Mouse (Mus musculus) forebrain, embryonic 15.5 days (tissue): ENCODE data around the gene Sgta. TPM values are rescaled to one million over a fixed set of nuclear protein-coding genes. Genes with fewer than 3 reads are reported as not detected.
A peak's percentile ranks its signal among the peaks of the same experiment; 100 is the strongest.

ENCODE experiments used
- ATAC-seq: fragments of 200-750 bp; cut with Nextera tagmentation; replicated peaks from 2 replicates; pipeline ENCODE4 v1.8.0; 2017; ENCODE audit warnings: mild to moderate bottlenecking, moderate TSS enrichment, moderate library complexity
- H3K27ac ChIP-seq: fragments of 300-500 bp; sonication (generic); replicated peaks from 2 replicates; pipeline ENCODE4 v1.5.1; 2015; ENCODE audit warnings: mild to moderate bottlenecking, inconsistent platforms
- H3K27me3 ChIP-seq: fragments of 300-500 bp; sonication (generic); 2 replicates; pipeline ENCODE4 v1.6.1; 2015; ENCODE audit warnings: inconsistent platforms
- H3K36me3 ChIP-seq: fragments of 300-500 bp; sonication (generic); 2 replicates; pipeline ENCODE4 v1.6.1; 2015; ENCODE audit warnings: mild to moderate bottlenecking, inconsistent platforms
- H3K4me1 ChIP-seq: fragments of 300-500 bp; sonication (generic); 2 replicates; pipeline ENCODE4 v1.6.1; 2015; ENCODE audit warnings: inconsistent platforms
- H3K4me2 ChIP-seq: fragments of 300-500 bp; sonication (generic); replicated peaks from 2 replicates; pipeline ENCODE4 v1.6.1; 2015; ENCODE audit warnings: mild to moderate bottlenecking, inconsistent platforms
- H3K4me3 ChIP-seq: fragments of 300-500 bp; sonication (generic); 2 replicates; pipeline ENCODE4 v1.5.1; 2015; ENCODE audit warnings: mild to moderate bottlenecking, inconsistent platforms
- H3K9ac ChIP-seq: fragments of 300-500 bp; sonication (generic); replicated peaks from 2 replicates; pipeline ENCODE4 v1.6.1; 2015; ENCODE audit warnings: mild to moderate bottlenecking, inconsistent platforms
- H3K9me3 ChIP-seq: fragments of 300-500 bp; sonication (generic); 2 replicates; pipeline ENCODE4 v1.6.1; 2016; ENCODE audit warnings: inconsistent platforms
- WGBS: fragments of 180-500 bp; shearing (Covaris S2); methylation state at CpG from one replicate; pipeline ENCODE4 v1.1.7; 2015; ENCODE audit warnings: mixed read lengths; 5-methylcytosine and 5-hydroxymethylcytosine counted together
- polyA plus RNA-seq: library from polyadenylated mRNA; unstranded; fragments of >200 nt; fragmentation: Nextera tagmentation; extraction: Ambion mirVana; gene quantifications from 2 replicates; pipeline ENCODE4 v1.2.1, GENCODE M21; 2015

The Sgta gene
- polyA plus RNA-seq, 1 experiment from 2014 or later = 316 TPM

DNA sequence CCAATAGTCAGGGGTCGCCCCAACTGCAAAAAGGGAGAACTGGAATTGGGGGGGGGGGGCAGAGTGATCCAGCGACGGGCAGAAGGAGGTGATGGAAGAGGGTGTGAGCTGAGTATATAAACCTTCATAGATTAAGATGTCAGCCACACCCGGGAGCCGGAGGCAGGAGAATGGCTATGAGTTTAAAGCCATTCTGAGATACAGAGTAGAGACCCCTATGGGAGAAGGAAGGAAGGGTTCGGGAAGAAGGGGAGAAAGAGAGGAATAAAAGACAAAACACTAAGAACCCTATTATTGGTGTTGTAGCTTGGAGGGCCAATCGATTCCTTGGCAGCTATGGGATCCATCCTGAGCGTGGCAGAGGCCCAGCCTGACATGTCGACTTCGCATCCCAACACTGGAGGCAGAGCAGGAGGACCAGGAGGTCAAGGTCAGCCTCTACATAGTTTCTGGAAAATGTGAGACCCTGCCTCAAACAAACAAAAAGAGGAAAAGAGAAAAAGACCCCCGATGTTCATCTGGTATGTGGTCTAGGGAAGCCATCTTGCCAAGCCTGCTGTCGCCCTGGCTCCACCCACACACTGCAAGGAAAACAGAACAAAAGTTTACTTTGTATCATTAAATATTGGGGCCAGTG is 34.2 kb downstream of the Sgta start, which contains the start of gene Diras1:
TSS of gene Diras1 (minus strand) at position 24 of the 637 bp plus-strand sequence.
- Histone ChIP-seq H3K9ac (peak within 1 kb of the TSS; percentile 78), H3K9me3 (no peaks in the 10 kb centered on the region), H3K27ac (no peak within 1 kb of the TSS), H3K27me3 (0 out of 2 replicates have a peak, but pooled peaks cover 3% of the 10 kb centered on the region), H3K36me3 (peaks cover 5% of the 10 kb centered on the region), H3K4me1 (peaks cover 26% of the 10 kb centered on the region), H3K4me3 (peak within 1 kb of the TSS; percentile 55), H3K4me2 (peak within 1 kb of the TSS; percentile 84)
- 45% methylated on average over 12 of the region's 12 CpGs for WGBS
- ATAC-seq = no peak

DNA sequence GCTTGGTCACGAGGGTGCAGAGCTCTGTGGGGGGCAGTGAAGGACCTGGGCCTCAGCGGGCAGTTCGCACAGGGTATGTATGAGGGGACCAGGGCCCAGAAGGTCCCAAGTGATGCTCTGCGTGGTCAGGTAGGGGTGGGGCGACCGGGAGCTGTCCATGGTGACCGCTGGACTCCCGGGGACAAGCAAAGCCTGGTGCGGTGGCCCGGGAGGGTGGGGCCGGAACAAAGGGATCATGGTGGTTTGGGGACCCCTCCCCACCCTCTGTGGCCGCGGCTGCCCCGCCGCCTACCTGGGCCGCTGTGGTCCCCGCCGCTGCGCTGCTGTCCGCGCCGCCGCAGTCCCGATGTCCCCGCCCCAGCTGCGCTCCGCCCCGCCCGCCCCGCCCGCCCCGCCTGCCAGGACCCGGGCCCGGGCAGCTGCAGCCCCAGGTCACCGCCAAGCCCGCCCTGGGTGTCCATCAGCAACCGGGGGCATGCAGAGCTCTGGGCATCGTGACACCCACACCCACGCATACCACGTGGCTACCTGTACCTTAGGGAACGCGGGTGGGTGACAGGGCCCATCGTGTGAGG is 34.8 kb downstream of the Sgta start:
- H3K27ac ChIP-seq = no peak overlapping the region
- peak overlapping the region; percentile 84 for H3K4me2 ChIP-seq
- H3K9me3 ChIP-seq = no peaks in the 10 kb centered on the region
- 0 out of 2 replicates have a peak, but pooled peaks cover 3% of the 10 kb centered on the region for H3K27me3 ChIP-seq
- peak; percentile 29 for ATAC-seq
- WGBS = under 1% methylated on average over 39 of the region's 43 CpGs
- peak overlapping the region; percentile 55 for H3K4me3 ChIP-seq
- H3K36me3 ChIP-seq = no peaks in the 10 kb centered on the region; the same call in 1 of the 2 replicates
- peaks cover 26% of the 10 kb centered on the region for H3K4me1 ChIP-seq
- peak overlapping the region; percentile 78 for H3K9ac ChIP-seq

DNA sequence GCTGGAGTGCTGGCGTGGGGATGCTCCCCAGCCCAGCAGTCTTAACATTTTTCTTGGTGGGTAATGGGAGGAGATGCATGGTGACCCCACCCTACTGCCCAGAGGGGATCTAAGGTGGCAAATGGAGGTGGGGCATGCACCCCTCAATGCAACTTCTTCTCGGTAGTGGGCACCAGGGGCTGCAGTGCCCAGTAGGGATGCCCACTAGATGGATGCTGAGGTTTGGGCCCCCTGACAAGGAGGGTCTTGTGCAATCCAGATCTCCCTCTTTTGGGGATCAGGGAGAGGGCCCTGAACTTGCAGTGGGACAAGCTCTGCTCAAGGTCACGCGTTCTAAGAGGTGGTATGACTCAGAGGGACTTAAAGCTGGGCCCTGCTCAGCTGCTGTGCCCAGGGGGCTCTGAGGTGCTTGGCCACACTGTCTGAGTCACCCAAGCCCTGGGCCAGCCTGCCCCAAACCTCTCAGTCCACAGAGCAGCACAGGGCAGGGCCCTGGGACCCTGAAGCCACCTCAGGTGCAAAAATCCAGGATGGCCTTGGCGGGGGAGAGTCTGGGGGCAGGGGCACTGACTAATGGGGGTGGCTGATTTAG is 35.5 kb downstream of the Sgta start:
- 71% methylated on average over 5 of the region's 5 CpGs for WGBS
- Histone ChIP-seq H3K27ac (no peak overlapping the region), H3K4me2 (peak overlapping the region; percentile 84), H3K4me3 (peak overlapping the region; percentile 55), H3K36me3 (no peaks in the 10 kb centered on the region), H3K9ac (peak overlapping the region; percentile 78; the same call in 1 of the 2 replicates), H3K4me1 (peaks cover 23% of the 10 kb centered on the region), H3K9me3 (no peaks in the 10 kb centered on the region), H3K27me3 (0 out of 2 replicates have a peak, but pooled peaks cover 3% of the 10 kb centered on the region)
- peak; percentile 14; the same call in 1 of the 2 replicates for ATAC-seq

DNA sequence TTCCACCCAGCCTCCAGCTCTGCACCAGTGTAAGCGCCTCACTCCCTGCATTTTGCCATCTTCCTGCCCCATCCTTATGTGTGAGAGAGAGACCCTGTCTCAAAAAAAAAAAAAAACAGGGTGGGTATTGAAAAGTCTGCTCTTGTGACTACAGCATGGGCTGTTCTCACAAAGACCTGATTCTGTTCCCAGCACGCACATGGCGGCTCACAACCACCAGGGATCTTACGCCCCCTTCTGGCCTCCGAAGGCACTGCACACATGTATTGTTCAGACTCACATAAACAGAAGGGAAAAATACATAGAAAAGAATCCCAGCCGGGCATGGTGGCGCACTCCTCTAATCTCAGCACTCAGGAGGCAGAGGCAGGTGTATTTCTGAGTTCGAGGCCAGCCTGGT is 37.2 kb downstream of the Sgta start:
- 0 out of 2 replicates have a peak, but pooled peaks cover 3% of the 10 kb centered on the region for H3K27me3 ChIP-seq
- H3K9ac ChIP-seq = no peak overlapping the region
- H3K27ac ChIP-seq = no peak overlapping the region
- H3K36me3 ChIP-seq = no peaks in the 10 kb centered on the region
- no peak overlapping the region for H3K4me2 ChIP-seq
- H3K4me1 ChIP-seq = peaks cover 19% of the 10 kb centered on the region
- no peaks in the 10 kb centered on the region for H3K9me3 ChIP-seq
- 67% methylated on average over 8 of the region's 8 CpGs for WGBS
- H3K4me3 ChIP-seq = no peak overlapping the region
- no peak for ATAC-seq

DNA sequence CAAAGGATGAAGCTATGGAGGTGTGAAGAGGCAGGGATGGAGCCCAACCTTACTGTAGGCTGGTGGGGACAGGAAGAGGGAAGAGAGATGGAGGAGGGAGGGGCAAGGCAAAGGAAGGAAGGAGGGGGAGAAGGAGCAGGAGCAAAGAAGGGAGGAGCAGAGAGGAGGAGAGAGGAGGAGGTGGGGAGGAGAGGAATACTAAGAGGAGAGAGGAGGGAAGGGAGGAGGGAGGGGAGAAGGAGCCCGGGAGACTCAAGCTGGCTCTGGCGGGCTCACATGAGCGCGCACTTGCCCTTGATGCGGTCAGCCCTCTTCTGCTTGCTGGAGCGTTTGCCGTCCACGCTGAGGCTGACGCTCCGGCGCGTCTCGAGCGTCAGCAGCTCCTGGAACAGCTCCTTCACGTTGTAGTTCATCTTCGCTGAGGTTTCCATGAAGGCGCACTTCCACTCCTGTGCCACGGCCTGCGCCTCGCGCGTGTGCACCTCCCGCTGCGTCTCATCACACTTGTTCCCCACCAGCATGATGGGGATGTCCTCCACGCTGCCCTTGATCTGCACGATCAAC is 38.4 kb downstream of the Sgta start:
- Histone ChIP-seq H3K27me3 (0 out of 2 replicates have a peak, but pooled peaks cover 3% of the 10 kb centered on the region), H3K36me3 (no peaks in the 10 kb centered on the region), H3K9ac (peak overlapping the region; percentile 13; the same call in 1 of the 2 replicates), H3K27ac (no peak overlapping the region), H3K9me3 (no peaks in the 10 kb centered on the region), H3K4me1 (peaks cover 19% of the 10 kb centered on the region), H3K4me2 (peak overlapping the region; percentile 11), H3K4me3 (no peak overlapping the region)
- no peak for ATAC-seq
- 17% methylated on average over 26 of the region's 26 CpGs for WGBS

DNA sequence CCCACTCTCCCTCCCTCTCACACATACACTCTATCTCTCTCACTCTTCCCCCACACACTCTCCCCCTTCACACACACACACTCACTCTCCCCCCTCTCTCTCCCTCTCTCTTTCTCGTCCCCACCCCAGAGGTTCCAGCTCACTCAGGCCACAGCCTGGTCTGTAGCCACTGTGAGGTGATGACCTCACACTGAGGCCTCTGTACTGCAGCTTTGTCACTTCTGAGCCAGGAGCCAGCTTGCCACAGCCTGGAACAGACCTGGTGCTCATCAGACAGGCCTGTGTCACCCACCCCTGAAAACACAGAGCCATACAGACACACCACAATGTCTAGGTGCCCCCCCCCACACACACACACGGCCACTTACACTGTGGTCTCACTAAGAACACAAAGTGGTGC is 39.8 kb downstream of the Sgta start:
- WGBS = 69% methylated on average over 2 of the region's 2 CpGs
- Histone ChIP-seq H3K27ac (no peak overlapping the region), H3K4me1 (peaks cover 16% of the 10 kb centered on the region), H3K4me3 (no peak overlapping the region), H3K9ac (no peak overlapping the region), H3K9me3 (no peaks in the 10 kb centered on the region), H3K4me2 (no peak overlapping the region), H3K36me3 (no peaks in the 10 kb centered on the region), H3K27me3 (0 out of 2 replicates have a peak, but pooled peaks cover 3% of the 10 kb centered on the region)
- ATAC-seq = no peak

DNA sequence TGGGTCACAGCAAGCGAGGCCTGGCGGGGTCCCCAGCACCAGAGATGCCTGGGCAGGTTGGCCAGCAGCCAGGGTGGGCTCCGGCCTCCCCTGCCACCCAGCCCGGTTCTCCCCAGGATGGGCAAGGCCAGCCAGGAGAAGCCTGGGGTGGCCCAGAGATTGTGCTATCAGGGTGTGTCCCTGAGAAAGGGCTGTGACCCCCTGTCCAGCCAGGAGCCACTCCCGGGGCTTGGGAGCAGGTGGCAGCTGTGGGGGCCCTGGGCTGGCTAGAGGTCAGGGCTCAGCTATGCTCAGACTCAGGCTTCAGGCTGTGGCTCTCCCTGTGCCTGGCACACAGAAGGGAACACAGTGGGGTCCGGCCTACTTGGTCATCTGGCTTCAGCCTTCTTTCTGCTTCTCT is 40.3 kb downstream of the Sgta start:
- 76% methylated on average over 6 of the region's 6 CpGs for WGBS
- H3K36me3 ChIP-seq = no peaks in the 10 kb centered on the region
- no peak overlapping the region for H3K4me2 ChIP-seq
- no peaks in the 10 kb centered on the region for H3K9me3 ChIP-seq
- no peak overlapping the region for H3K4me3 ChIP-seq
- no peak for ATAC-seq
- H3K4me1 ChIP-seq = peaks cover 13% of the 10 kb centered on the region
- no peak overlapping the region for H3K9ac ChIP-seq
- 0 out of 2 replicates have a peak, but pooled peaks cover 3% of the 10 kb centered on the region for H3K27me3 ChIP-seq
- H3K27ac ChIP-seq = no peak overlapping the region

DNA sequence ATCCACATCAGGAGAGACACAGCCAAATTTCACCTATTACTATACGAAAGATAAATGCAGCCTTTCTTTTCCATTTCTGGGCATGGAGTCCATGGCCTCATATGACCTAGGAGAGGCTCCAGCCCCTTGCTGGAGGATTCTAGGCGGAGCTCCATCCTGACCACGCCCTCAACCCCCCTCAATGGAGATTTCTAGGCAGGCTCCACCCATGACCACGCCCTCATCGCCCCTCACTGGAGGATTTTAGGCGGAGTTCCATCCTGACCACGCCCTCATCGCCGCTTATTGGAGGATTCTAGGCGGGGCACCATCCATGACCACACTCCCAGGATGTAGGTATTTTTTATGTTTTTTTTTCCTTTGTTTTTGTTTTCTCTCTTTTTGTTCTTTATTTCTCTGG is 41.7 kb downstream of the Sgta start:
- no peak overlapping the region for H3K27ac ChIP-seq
- H3K4me2 ChIP-seq = no peak overlapping the region
- no peaks in the 10 kb centered on the region for H3K27me3 ChIP-seq
- no peaks in the 10 kb centered on the region for H3K9me3 ChIP-seq
- no peak for ATAC-seq
- no peak overlapping the region for H3K9ac ChIP-seq
- 47% methylated on average over 10 of the region's 10 CpGs for WGBS
- H3K4me3 ChIP-seq = no peak overlapping the region
- peaks cover 14% of the 10 kb centered on the region for H3K4me1 ChIP-seq
- H3K36me3 ChIP-seq = no peaks in the 10 kb centered on the region

DNA sequence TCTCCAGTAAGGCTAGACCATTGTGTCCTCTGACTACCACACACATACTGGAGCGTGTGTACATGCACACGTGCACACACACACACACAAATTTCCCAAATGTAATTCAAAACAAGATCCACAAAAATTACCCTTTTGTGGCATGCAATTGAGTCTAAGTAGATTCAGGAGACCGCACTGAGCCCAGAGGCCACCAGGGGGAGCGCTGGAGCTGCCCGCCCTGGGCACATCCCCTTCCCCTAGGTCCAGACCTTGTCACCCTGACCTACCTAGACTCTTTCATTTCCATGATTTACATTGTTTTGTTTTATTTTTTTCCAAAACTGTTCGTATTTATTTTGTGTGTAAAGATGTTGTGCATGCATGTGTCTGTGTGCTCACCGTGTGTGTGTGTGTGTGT is 43.3 kb downstream of the Sgta start:
- no peak overlapping the region for H3K27ac ChIP-seq
- WGBS = 9% methylated on average over 7 of the region's 7 CpGs

DNA sequence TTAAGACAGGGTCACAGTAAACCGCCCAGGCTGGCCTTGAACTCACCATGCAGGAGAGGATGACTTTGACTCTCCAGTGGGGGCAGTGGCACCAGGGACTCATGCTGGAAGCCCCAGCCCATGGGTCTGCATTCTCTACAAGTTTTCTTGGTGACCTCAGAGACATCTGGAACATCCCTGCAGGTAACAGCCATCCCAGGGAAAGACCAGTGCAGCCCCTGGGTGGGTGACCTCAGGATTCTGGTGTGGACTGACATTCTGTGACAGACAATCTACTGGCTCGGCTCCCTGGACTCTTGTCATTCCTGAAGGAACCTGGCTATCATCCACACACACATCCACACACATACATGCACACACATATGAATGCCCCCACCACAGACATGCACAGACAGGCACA is 44.3 kb downstream of the Sgta start:
- no peak for ATAC-seq
- H3K4me1 ChIP-seq = peaks cover 14% of the 10 kb centered on the region
- H3K9ac ChIP-seq = no peak overlapping the region
- no peak overlapping the region for H3K27ac ChIP-seq
- no peaks in the 10 kb centered on the region for H3K9me3 ChIP-seq
- H3K4me2 ChIP-seq = no peak overlapping the region
- H3K4me3 ChIP-seq = no peak overlapping the region
- H3K27me3 ChIP-seq = no peaks in the 10 kb centered on the region
- no peaks in the 10 kb centered on the region for H3K36me3 ChIP-seq
- 87% methylated on average over 2 of the region's 2 CpGs for WGBS

More for the DNA sequence above, 43.3 kb downstream of the Sgta start:
- Histone ChIP-seq H3K4me3 (no peak overlapping the region), H3K36me3 (no peaks in the 10 kb centered on the region), H3K27me3 (no peaks in the 10 kb centered on the region), H3K9me3 (no peaks in the 10 kb centered on the region), H3K9ac (no peak overlapping the region), H3K4me2 (no peak overlapping the region), H3K4me1 (peaks cover 14% of the 10 kb centered on the region)
- ATAC-seq = no peak

DNA sequence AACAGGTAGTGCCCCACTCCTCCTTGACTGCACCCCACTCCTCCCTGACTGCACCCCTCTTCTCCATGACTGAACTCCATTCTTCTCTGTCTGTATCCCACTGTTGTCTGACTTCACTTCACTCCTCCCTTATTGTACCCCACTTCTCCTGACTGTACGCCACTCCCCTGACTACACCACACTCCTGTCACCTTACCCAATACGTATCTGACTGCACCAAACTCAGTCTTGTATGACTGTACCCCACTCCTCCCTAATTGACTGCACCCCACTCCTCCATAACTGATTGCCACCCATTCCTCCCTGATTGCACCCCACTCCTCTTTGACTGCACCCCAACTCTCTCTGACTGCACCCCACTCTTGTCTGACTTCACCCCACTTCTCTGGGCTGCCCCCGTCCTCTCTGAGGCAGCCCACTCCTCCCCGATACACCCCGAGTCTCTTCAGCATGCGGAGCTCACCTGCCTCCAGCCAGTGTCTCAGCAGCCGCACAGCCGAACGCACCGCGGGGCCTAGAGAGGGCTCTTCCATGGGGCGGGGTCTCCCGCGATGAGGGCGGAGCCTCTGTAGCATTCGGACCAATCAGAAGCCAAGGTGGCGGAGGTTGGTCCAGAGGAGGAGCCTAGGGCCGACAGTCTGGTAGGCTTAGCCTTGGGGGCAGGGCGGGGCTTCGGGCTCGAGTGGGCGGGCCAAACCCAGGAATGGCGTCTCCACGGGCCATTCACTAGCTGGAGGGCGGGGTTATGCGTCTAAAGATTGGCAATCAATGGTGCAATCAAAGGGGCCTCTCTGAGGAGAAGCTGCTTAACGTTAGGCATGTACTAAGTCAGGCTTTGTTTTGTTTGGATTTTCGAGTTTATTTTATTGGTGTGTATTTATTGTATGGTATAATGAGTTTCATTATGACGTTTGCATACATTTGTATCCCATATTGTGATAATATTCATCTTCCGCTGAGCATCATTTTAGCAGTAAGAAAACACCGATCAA is 45.3 kb downstream of the Sgta start, which contains the start of gene Gng7:
TSS of gene Gng7 (minus strand) at position 553 of the 992 bp plus-strand sequence.
- peak within 1 kb of the TSS; percentile 50 for H3K4me2 ChIP-seq
- peaks cover 14% of the 10 kb centered on the region for H3K4me1 ChIP-seq
- H3K9ac ChIP-seq = peak within 1 kb of the TSS; percentile 49
- no peak within 1 kb of the TSS for H3K27ac ChIP-seq
- H3K36me3 ChIP-seq = no peaks in the 10 kb centered on the region
- no peaks in the 10 kb centered on the region for H3K9me3 ChIP-seq
- H3K27me3 ChIP-seq = no peaks in the 10 kb centered on the region
- ATAC-seq = peak; percentile 96
- 9% methylated on average over 31 of the region's 31 CpGs for WGBS
- peak within 1 kb of the TSS; percentile 40 for H3K4me3 ChIP-seq
